Mouse (Mus musculus): ENCODE data around the gene Col5a1. TPM values are rescaled to one million over a fixed set of nuclear protein-coding genes. Genes with fewer than 3 reads are reported as not detected.

Gene Col5a1
- polyA plus RNA-seq, 1 experiment from 2014 or later: 47.7 TPM

- Histone ChIP-seq H3K9me3 (ENCODE audit: low read length) (no peaks in the 10 kb centered on the region), H3K4me2 (replicated peaks; ENCODE audit: low read depth, low read length) (no peak overlapping the region), H3K36me3 (ENCODE audit: insufficient read depth, low read length) (no peaks in the 10 kb centered on the region), H3K27me3 (replicated peaks; ENCODE audit: insufficient read depth, low read length) (no peaks in the 10 kb centered on the region), H3K4me3 (ENCODE audit: low read depth, low read length) (no peak overlapping the region), H3K27ac (ENCODE audit: low read length) (no peak overlapping the region), H3K9ac (replicated peaks; ENCODE audit: low read depth) (no peak overlapping the region), H3K4me1 (ENCODE audit: insufficient read depth, low read depth, low read length) (no peaks in the 10 kb centered on the region)
- WGBS: 69% methylated on average over 10 of the region's 13 CpGs
- TF ChIP-seq EP300 (IDR thresholded peaks at IDR 0.05) (no peak), CTCF (IDR thresholded peaks at IDR 0.05) (no peak)
- no peak for ATAC-seq
- no peak for DNase-seq (ENCODE audit: low spot score)
Measured at GRCm38 (mm10) chr2:27990430-27991211, 104.4 kb downstream of the Col5a1 start.

- ATAC-seq (no peak), DNase-seq (ENCODE audit: low spot score) (no peak)
- H3K4me2 ChIP-seq (replicated peaks; ENCODE audit: low read depth, low read length): no peak overlapping the region
- no peaks in the 10 kb centered on the region for H3K27me3 ChIP-seq (replicated peaks; ENCODE audit: insufficient read depth, low read length)
- TF ChIP-seq CTCF (IDR thresholded peaks at IDR 0.05): no peak
- no peak for TF ChIP-seq EP300 (IDR thresholded peaks at IDR 0.05)
- H3K36me3 ChIP-seq (ENCODE audit: insufficient read depth, low read length): no peaks in the 10 kb centered on the region
- H3K4me1 ChIP-seq (ENCODE audit: insufficient read depth, low read depth, low read length): no peaks in the 10 kb centered on the region
- H3K9ac ChIP-seq (replicated peaks; ENCODE audit: low read depth): no peak overlapping the region
- no peaks in the 10 kb centered on the region for H3K9me3 ChIP-seq (ENCODE audit: low read length)
- H3K27ac ChIP-seq (ENCODE audit: low read length): no peak overlapping the region
- 71% methylated on average over 5 of the region's 5 CpGs for WGBS
- H3K4me3 ChIP-seq (ENCODE audit: low read depth, low read length): no peak overlapping the region
Measured at GRCm38 (mm10) chr2:27993416-27993815, 107.2 kb downstream of the Col5a1 start.

DNA sequence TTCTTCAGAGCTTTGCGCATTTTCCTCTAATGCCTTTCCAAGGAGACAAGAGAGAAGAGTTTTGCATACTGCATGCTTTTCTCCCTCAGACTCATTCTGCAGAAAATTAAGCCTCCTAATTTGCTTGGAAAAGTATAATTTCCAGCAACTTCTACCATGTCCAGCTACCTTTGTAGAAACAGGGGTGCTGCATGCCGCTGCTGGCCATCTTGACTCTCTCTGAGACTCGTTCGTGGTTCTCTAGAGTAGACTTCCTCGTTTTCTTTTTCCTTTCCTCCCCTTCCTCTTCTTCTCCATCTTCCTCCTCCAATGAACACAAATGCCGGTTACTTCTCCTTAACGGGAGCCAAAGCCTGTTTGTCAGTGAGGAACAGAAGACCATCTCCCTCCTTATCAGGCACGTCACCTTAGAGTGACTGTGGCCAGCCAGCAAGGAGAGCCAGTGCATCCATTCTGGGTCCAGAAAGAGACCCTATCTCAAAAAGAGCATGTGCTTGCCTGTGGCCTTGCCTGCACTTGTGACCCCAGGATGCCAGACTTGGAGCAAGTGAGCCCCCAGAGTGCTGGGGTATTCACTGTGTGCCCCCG is 113.9 kb downstream of the Col5a1 start:
- DNase-seq (ENCODE audit: low spot score) (no peak), ATAC-seq (no peak)
- no peaks in the 10 kb centered on the region for H3K36me3 ChIP-seq (ENCODE audit: insufficient read depth, low read length)
- no peaks in the 10 kb centered on the region for H3K4me1 ChIP-seq (ENCODE audit: insufficient read depth, low read depth, low read length)
- WGBS: 80% methylated on average over 9 of the region's 9 CpGs
- no peak overlapping the region for H3K27ac ChIP-seq (ENCODE audit: low read length)
- H3K9me3 ChIP-seq (ENCODE audit: low read length): no peaks in the 10 kb centered on the region
- TF ChIP-seq EP300 (IDR thresholded peaks at IDR 0.05) (no peak), CTCF (IDR thresholded peaks at IDR 0.05) (no peak)
- H3K27me3 ChIP-seq (replicated peaks; ENCODE audit: insufficient read depth, low read length): no peaks in the 10 kb centered on the region
- no peak overlapping the region for H3K4me2 ChIP-seq (replicated peaks; ENCODE audit: low read depth, low read length)
- H3K4me3 ChIP-seq (ENCODE audit: low read depth, low read length): no peak overlapping the region
- no peak overlapping the region for H3K9ac ChIP-seq (replicated peaks; ENCODE audit: low read depth)

GRCm38 (mm10) chr2:28000660-28001059 is 114.4 kb downstream of the Col5a1 start:
- Histone ChIP-seq H3K9ac (replicated peaks; ENCODE audit: low read depth) (no peak overlapping the region), H3K4me2 (replicated peaks; ENCODE audit: low read depth, low read length) (no peak overlapping the region), H3K9me3 (ENCODE audit: low read length) (no peaks in the 10 kb centered on the region), H3K4me3 (ENCODE audit: low read depth, low read length) (no peak overlapping the region), H3K27me3 (replicated peaks; ENCODE audit: insufficient read depth, low read length) (no peaks in the 10 kb centered on the region), H3K27ac (ENCODE audit: low read length) (no peak overlapping the region), H3K36me3 (ENCODE audit: insufficient read depth, low read length) (no peaks in the 10 kb centered on the region), H3K4me1 (ENCODE audit: insufficient read depth, low read depth, low read length) (no peaks in the 10 kb centered on the region)
- no peak for TF ChIP-seq CTCF (IDR thresholded peaks at IDR 0.05)
- no peak for TF ChIP-seq EP300 (IDR thresholded peaks at IDR 0.05)
- ATAC-seq (no peak), DNase-seq (ENCODE audit: low spot score) (no peak)
- WGBS: 76% methylated on average over 3 of the region's 3 CpGs

DNA sequence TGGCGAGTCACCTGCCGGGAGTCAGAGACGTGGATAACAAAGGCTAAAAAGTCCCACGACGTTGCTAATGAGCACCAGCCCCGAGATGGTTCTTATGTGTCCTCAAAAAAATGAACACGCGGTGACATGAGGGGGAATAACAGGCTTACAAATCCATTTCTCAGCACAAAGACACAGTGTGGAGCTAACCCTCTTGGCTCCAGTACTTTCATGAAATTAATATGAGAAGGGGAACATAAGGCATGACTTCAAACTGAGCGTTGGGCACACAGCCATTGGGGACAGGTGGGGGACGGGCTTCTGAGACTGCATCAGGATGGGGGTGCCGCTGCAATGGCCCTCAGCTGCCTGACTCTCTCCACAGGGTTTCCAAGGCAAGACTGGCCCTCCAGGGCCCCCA is 115.0 kb downstream of the Col5a1 start:
- no peak overlapping the region for H3K9ac ChIP-seq (replicated peaks; ENCODE audit: low read depth)
- WGBS: 91% methylated on average over 11 of the region's 11 CpGs
- H3K4me1 ChIP-seq (ENCODE audit: insufficient read depth, low read depth, low read length): no peaks in the 10 kb centered on the region
- no peaks in the 10 kb centered on the region for H3K36me3 ChIP-seq (ENCODE audit: insufficient read depth, low read length)
- no peak overlapping the region for H3K4me2 ChIP-seq (replicated peaks; ENCODE audit: low read depth, low read length)
- DNase-seq (ENCODE audit: low spot score): no peak
- H3K27me3 ChIP-seq (replicated peaks; ENCODE audit: insufficient read depth, low read length): no peaks in the 10 kb centered on the region
- TF ChIP-seq CTCF (IDR thresholded peaks at IDR 0.05): no peak
- no peak for TF ChIP-seq EP300 (IDR thresholded peaks at IDR 0.05)
- no peak overlapping the region for H3K27ac ChIP-seq (ENCODE audit: low read length)
- no peak overlapping the region for H3K4me3 ChIP-seq (ENCODE audit: low read depth, low read length)
- no peak for ATAC-seq
- H3K9me3 ChIP-seq (ENCODE audit: low read length): no peaks in the 10 kb centered on the region

- Histone ChIP-seq H3K4me1 (ENCODE audit: insufficient read depth, low read depth, low read length) (no peaks in the 10 kb centered on the region), H3K4me3 (ENCODE audit: low read depth, low read length) (no peak overlapping the region)
- 54% methylated on average over 4 of the region's 4 CpGs for WGBS
Measured at GRCm38 (mm10) chr2:28005187-28005586, 119.0 kb downstream of the Col5a1 start.

More at GRCm38 (mm10) chr2:28005187-28005586, 119.0 kb downstream of the Col5a1 start:
- Histone ChIP-seq H3K36me3 (ENCODE audit: insufficient read depth, low read length) (no peaks in the 10 kb centered on the region), H3K9ac (replicated peaks; ENCODE audit: low read depth) (no peak overlapping the region), H3K4me2 (replicated peaks; ENCODE audit: low read depth, low read length) (no peak overlapping the region), H3K27ac (ENCODE audit: low read length) (no peak overlapping the region), H3K27me3 (replicated peaks; ENCODE audit: insufficient read depth, low read length) (no peaks in the 10 kb centered on the region), H3K9me3 (ENCODE audit: low read length) (no peaks in the 10 kb centered on the region)
- DNase-seq (ENCODE audit: low spot score): no peak
- ATAC-seq: no peak
- no peak for TF ChIP-seq EP300 (IDR thresholded peaks at IDR 0.05)
- no peak for TF ChIP-seq CTCF (IDR thresholded peaks at IDR 0.05)

Data from lung, postnatal 0 days (tissue).